Mouse (Mus musculus): ENCODE results near the gene Olfr672.
"Not testable (repeated sequence)": the region's sequence is repeated elsewhere in the genome, so short reads cannot be mapped to it uniquely, and the experiment has no call there.

The Olfr672 gene

DNA sequence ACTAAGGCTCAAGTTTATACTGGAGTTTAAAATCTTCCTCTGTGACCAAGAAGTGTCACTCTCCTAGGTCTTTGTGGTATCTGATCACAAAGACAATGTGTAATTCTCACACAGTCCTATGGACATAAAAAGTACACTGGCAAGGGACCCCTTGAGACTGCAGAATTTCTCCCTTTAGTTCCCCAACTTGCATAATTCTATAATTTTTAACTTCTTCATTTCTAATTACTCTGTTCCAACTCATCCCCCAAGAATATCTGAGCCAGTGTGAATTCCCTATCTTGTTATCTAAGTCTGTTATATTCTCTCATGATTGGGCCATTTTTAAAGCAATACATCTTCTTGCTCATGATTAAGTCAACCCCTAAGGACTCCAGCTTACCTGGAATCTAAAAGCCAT is at the start of gene Olfr672:
Gene Olfr672 (minus strand): TSS at position 101 of the 400 bp plus-strand sequence.
- DNase-seq (ENCODE audit: low spot score), result no peak

DNA sequence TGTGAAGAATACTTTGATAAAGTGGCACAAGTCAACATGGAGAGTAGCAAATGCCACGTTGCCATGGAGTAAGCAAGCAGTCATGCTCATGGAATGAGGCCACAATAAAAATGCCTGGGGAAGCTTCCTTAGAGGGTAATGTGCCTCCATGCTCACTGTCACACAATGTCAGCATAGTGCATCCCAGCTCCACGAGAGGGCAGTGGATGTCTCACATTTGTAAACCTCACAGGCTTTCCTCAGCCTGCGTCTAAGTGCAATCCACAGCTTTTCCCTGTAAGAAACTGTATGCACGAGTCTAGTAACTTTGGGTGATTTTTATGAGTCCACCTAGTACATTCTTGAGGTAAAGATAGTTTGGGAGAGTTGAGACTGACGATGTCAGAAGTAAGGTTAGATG is 32.0 kb upstream of the Olfr672 start:
- not testable (repeated sequence) for DNase-seq (ENCODE audit: low spot score)

DNA sequence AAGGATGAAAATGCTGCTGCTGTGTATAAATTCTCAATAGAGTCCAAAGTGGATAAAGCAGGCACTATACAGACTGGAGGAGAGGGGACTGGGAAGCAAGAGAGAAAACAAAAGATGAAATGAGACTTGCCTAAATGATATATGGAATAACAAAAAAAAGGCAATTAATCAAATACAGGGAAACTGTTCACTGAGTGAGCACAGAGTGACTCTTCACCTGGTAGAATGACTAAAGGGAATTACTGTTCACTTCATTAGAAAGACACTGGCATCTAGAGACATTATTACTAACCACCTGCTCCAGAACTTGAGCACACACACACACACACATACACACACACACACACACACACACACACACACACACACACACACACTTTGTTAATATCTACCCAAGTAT is 30.6 kb upstream of the Olfr672 start, which contains the start of gene Olfr676:
Gene Olfr676 (plus strand): TSS at position 301 of the 400 bp plus-strand sequence.
- no peak for DNase-seq (ENCODE audit: low spot score)

DNA sequence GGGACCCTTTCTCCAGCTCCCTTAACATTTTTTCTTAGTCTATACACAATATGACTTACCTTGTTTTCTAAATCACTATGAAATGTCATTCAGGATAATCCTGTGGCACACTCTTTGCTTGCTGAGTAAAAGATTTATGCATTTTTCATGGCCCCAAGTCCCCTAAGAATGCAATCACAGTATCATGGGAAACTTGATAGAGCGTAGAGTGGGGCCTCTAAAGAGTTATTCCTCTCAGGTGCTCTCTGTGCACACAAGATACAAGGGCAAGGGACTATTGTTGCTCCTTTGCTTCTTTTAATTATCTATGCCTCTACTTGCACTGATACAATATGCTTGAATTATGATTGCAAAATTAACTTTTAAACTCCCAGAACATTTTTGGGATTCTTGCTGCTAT is 26.5 kb upstream of the Olfr672 start, which contains the start of gene Olfr675:
Gene Olfr675 (minus strand): TSS at position 101 of the 400 bp plus-strand sequence.
- DNase-seq (ENCODE audit: low spot score), result no peak

DNA sequence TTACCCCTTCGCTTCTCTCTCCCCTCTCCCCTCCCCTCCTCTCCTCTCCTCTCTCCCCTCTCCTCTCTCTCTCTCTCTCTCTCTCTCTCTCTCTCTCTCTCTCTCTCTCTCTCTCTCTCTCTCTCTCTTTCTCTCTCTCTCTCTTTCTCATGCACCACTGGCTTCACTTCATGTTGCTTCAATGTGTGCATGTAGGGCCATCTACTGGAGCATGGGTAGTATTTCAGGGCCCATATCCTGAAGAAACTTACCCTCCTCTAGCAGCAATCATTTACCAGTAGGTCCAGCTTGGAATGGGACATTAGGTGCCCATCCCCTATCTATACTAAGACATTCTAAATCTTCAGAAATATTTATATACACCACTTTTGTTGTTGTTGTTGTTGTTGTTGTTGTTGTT is 20.7 kb upstream of the Olfr672 start:
- no peak for DNase-seq (ENCODE audit: low spot score)

DNA sequence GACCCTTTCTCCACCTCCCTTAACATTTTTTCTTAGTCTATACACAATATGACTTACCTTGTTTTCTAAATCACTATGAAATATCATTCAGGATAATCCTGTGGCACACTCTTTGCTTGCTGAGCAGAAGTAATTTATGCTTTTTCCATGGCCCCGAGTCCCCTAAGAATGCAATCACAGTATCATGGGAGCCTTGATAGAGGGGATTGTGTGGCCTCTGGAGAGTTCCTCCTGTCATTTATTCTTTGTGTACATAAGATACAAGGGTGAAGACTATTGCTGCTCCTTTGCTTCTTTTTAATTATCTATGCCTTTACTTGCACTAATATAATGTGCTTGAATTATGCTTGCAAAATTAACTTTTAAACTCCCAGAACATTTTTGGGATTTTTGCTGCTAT is 22.8 kb downstream of the Olfr672 start, which contains the start of gene Olfr671:
Gene Olfr671 (minus strand): TSS at position 101 of the 400 bp plus-strand sequence.
- DNase-seq (ENCODE audit: low spot score), result no peak

DNA sequence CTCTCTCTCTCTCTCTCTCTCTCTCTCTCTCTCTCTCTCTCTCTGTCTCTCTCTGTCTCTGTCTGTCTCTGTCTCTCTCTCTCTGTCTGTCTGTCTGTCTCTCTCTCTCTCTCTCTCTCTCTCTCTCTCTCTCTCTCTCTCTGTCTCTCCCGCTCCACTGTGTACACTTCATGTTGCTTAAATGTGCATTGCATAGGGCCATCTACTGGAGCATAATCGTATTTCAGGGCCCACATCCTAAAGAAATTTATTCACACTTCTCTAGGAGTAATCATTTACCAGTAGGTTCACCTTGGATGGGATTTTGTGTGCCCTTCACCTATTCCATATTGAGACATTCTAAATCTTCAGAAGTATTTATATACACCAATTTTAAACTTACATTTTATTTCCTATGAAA is 29.3 kb downstream of the Olfr672 start:
- not testable (repeated sequence) for DNase-seq (ENCODE audit: low spot score)

DNA sequence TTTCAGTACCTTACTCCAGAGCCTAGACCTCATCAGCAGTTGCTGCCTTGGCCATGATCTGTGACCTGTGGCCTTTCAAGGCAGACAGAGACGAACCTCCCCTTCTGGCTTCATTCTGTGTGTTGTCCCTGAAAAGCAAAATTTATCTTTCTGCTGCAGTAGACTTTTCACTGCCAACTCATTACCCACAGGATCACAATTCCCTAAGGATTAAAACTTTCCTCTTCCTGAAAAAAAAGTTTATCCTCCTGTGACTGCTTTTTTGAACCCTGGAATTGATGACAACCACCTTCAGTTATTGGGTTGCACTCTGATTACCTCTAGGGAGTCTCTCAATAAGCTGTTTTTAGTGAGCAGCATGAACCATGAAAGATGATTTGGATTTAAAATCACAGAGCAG is 39.3 kb downstream of the Olfr672 start, which contains the start of gene Olfr670:
Gene Olfr670 (minus strand): TSS at position 101 of the 400 bp plus-strand sequence.
- no peak for DNase-seq (ENCODE audit: low spot score)

DNA sequence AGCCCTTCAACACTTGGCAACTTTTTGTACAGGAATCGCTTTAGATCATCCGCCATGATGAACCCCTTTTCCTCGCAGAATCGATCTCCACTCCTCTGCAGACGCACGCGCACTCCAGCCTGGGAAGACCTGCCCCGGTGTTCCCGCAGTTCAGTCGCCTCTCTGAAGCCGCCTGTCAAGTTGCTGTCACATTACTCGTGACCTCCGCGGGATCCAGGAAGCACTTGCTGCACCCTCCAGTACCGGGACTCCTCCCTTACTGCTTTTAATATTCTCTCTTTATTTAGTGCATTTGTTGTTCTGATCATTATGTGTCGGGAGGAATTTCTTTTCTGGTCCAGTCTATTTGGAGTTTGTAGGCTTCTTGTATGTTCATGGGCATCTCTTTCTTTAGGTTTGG is 51.6 kb downstream of the Olfr672 start:
- DNase-seq (ENCODE audit: low spot score), result not testable (repeated sequence)

Measured in lung, postnatal 25 days (tissue).